In the genomic region with DNA sequence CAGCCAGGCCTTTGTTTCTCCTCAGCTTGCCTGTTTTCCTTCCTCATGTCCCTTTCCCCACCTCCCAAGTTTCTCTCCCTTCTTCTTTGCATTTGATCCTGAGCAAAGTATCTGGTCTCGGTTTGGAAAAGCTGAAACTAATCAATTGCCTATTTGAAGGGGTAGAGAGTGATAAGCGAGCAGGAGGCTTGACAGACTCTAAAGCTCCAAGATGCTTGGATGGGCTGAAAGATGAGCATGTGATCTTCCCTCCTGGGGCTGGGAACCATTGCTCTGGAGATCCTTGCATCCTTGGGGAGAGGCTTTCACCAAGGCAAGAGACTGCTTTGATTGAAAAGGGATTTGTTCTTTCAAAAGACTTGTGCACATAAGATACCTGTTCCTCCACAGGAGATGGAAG, we compare ENCODE assay signal across 23 mouse cellular contexts. TPM values are rescaled to one million over a fixed set of nuclear protein-coding genes. Genes with fewer than 3 reads are reported as not detected.
DNase-seq lines count a peak whose midpoint lies in the region; ATAC-seq and TF ChIP-seq lines count a peak whose summit lies in the region.
"Had no signal": no experiment of that assay in that cellular context is flagged by ENCODE, and none has a peak within 500 bp of the region (broad histone marks: within the 10 kb centered on the region; RNA-seq: fewer than 3 reads in every experiment).

No protein-coding gene starts in this region.

- TF ChIP-seq POLR2A in embryonic fibroblast, embryonic 13.5 days (IDR thresholded peaks at IDR 0.05; ENCODE audit: low read depth, low read length), result no peak

- ATAC-seq in midbrain, embryonic 16.5 days, result no peak
- ATAC-seq in neural tube, embryonic 11.5 days (ENCODE audit: insufficient read depth, low FRiP score, low TSS enrichment), result no peak
- ATAC-seq in forebrain, embryonic 16.5 days, result no peak
- ATAC-seq: CD4-positive, CD25-positive, alpha-beta regulatory T cell, adult 4 months; Patski had no signal

- H3K4me2 ChIP-seq in midbrain, embryonic 16.5 days (ENCODE audit: low read length), result no peak overlapping the region
- no peak overlapping the region for H3K4me2 ChIP-seq in neural tube, embryonic 11.5 days (ENCODE audit: low read depth)
- H3K4me2 ChIP-seq in forebrain, embryonic 16.5 days (ENCODE audit: low read length), result no peak overlapping the region
- H3K4me2 ChIP-seq: liver, embryonic 11.5 days had no signal

- no peak overlapping the region for H3K9ac ChIP-seq in midbrain, embryonic 16.5 days (ENCODE audit: low read depth, low read length)
- no peak overlapping the region for H3K9ac ChIP-seq in neural tube, embryonic 11.5 days (ENCODE audit: low read length)
- H3K9ac ChIP-seq in forebrain, embryonic 16.5 days (replicated peaks; ENCODE audit: low read depth, low read length), result no peak overlapping the region
- H3K9ac ChIP-seq: heart, embryonic 12.5 days had no signal

- H3K27ac ChIP-seq in midbrain, embryonic 10.5 days (replicated peaks), result no peak overlapping the region
- no peak overlapping the region for H3K27ac ChIP-seq in midbrain, embryonic 16.5 days (ENCODE audit: low read length)
- peak overlapping the region; percentile 2; the same call in 1 of the 2 replicates for H3K27ac ChIP-seq in embryonic fibroblast, embryonic 13.5 days (ENCODE audit: insufficient read depth, low read length)
- H3K27ac ChIP-seq in neural tube, embryonic 11.5 days (ENCODE audit: low read depth, low read length), result no peak overlapping the region
- no peak overlapping the region for H3K27ac ChIP-seq in forebrain, embryonic 16.5 days (ENCODE audit: low read length)

- no peaks in the 10 kb centered on the region for H3K36me3 ChIP-seq in midbrain, embryonic 10.5 days
- H3K36me3 ChIP-seq in midbrain, embryonic 16.5 days (ENCODE audit: control insufficient read depth, insufficient read depth, low read length), result no peaks in the 10 kb centered on the region
- no peaks in the 10 kb centered on the region for H3K36me3 ChIP-seq in neural tube, embryonic 11.5 days (ENCODE audit: control insufficient read depth, insufficient read depth, low read length)
- H3K36me3 ChIP-seq in forebrain, embryonic 16.5 days (ENCODE audit: control insufficient read depth, insufficient read depth), result no peaks in the 10 kb centered on the region
- H3K36me3 ChIP-seq: heart, embryonic 12.5 days had no signal

- 5% methylated on average over 2 of the region's 2 CpGs for WGBS in midbrain, embryonic 10.5 days
- 7% methylated on average over 2 of the region's 2 CpGs for WGBS in midbrain, embryonic 16.5 days
- WGBS in neural tube, embryonic 11.5 days, result 0% methylated on average over 2 of the region's 2 CpGs
- WGBS in forebrain, embryonic 16.5 days, result 14% methylated on average over 2 of the region's 2 CpGs

- TF ChIP-seq CTCF in embryonic fibroblast, embryonic 13.5 days (IDR thresholded peaks at IDR 0.05; ENCODE audit: borderline replicate concordance, insufficient read depth, low read length), result no peak

- H3K4me1 ChIP-seq in midbrain, embryonic 10.5 days, result peaks cover 39% of the 10 kb centered on the region
- peaks cover 11% of the 10 kb centered on the region; the same call in 1 of the 2 replicates for H3K4me1 ChIP-seq in midbrain, embryonic 16.5 days (ENCODE audit: control insufficient read depth, insufficient read depth, low read length)
- H3K4me1 ChIP-seq in embryonic fibroblast, embryonic 13.5 days (ENCODE audit: control insufficient read depth, insufficient read depth, low read length), result peaks cover 17% of the 10 kb centered on the region
- peaks cover 20% of the 10 kb centered on the region for H3K4me1 ChIP-seq in neural tube, embryonic 11.5 days (ENCODE audit: control insufficient read depth, insufficient read depth, low read length)
- peaks cover 9% of the 10 kb centered on the region for H3K4me1 ChIP-seq in forebrain, embryonic 16.5 days (replicated peaks; ENCODE audit: control insufficient read depth, insufficient read depth, low read length)

- H3K9me3 ChIP-seq in midbrain, embryonic 10.5 days (replicated peaks), result no peaks in the 10 kb centered on the region
- no peaks in the 10 kb centered on the region for H3K9me3 ChIP-seq in midbrain, embryonic 16.5 days (replicated peaks; ENCODE audit: control insufficient read depth, low read length, poor library complexity, severe bottlenecking)
- no peaks in the 10 kb centered on the region for H3K9me3 ChIP-seq in neural tube, embryonic 11.5 days (ENCODE audit: control insufficient read depth, low read length)
- no peaks in the 10 kb centered on the region for H3K9me3 ChIP-seq in forebrain, embryonic 16.5 days (ENCODE audit: control insufficient read depth, low read length)
- H3K9me3 ChIP-seq: heart, embryonic 12.5 days had no signal

- peak; percentile 45 for DNase-seq in embryo, embryonic 10 days (ENCODE audit: low spot score)
- no peak for DNase-seq in embryo, embryonic 11 days
- DNase-seq in midbrain, embryonic 10.5 days (ENCODE audit: low spot score), result peak; percentile 33
- peak; percentile 25 for DNase-seq in neural tube, embryonic 11.5 days (ENCODE audit: low spot score)
- no peak for DNase-seq in left cerebral cortex, adult 11 months (ENCODE audit: low spot score)
- DNase-seq: adrenal gland, adult 8-10 months; cerebellum, adult 9-10 months; heart, postnatal 14 days; kidney, adult 11 months; kidney, postnatal 10 days; lung, adult 18-20 months; right cerebral cortex, postnatal 25 days had no signal

- peaks cover 100% of the 10 kb centered on the region for H3K27me3 ChIP-seq in midbrain, embryonic 10.5 days (ENCODE audit: low read depth, poor library complexity, severe bottlenecking)
- peaks cover 36% of the 10 kb centered on the region for H3K27me3 ChIP-seq in midbrain, embryonic 16.5 days (ENCODE audit: control insufficient read depth, insufficient read depth, low read depth, low read length)
- H3K27me3 ChIP-seq in neural tube, embryonic 11.5 days (ENCODE audit: control insufficient read depth, insufficient read depth, low read length), result peaks cover 83% of the 10 kb centered on the region
- peaks cover 56% of the 10 kb centered on the region for H3K27me3 ChIP-seq in forebrain, embryonic 16.5 days (replicated peaks; ENCODE audit: control insufficient read depth, insufficient read depth, low read length)

- no peak overlapping the region for H3K4me3 ChIP-seq in midbrain, embryonic 10.5 days
- H3K4me3 ChIP-seq in midbrain, embryonic 16.5 days (ENCODE audit: low read depth, low read length), result no peak overlapping the region
- H3K4me3 ChIP-seq in embryonic fibroblast, embryonic 13.5 days (ENCODE audit: insufficient read depth, low read length), result no peak overlapping the region
- no peak overlapping the region for H3K4me3 ChIP-seq in neural tube, embryonic 11.5 days (ENCODE audit: low read depth, low read length)
- H3K4me3 ChIP-seq in forebrain, embryonic 16.5 days (replicated peaks; ENCODE audit: low read length), result no peak overlapping the region
- H3K4me3 ChIP-seq: heart, embryonic 12.5 days; megakaryocyte, embryonic 14.5 days had no signal

RNA-seq across cellular contexts. Expression of a gene that starts 7.0 kb away (rescaled TPM):
- 7.6 and 8.5 TPM in 2 replicates for polyA plus RNA-seq in midbrain, embryonic 10.5 days (2016; fragmentation: Nextera tagmentation; extraction: Ambion mirVana)
- polyA plus RNA-seq in midbrain, embryonic 16.5 days (2015; fragmentation: Nextera tagmentation; extraction: Ambion mirVana), result 0.69 and 1.3 TPM in 2 replicates
- 48.2 and 73.5 TPM in 2 replicates for polyA plus RNA-seq in embryonic fibroblast, embryonic 13.5 days (2011; ENCODE audit: insufficient read length, low read depth, missing spikeins)
- polyA plus RNA-seq in neural tube, embryonic 11.5 days (2014; fragmentation: Nextera tagmentation; extraction: Ambion mirVana), result 20.9 and 25.2 TPM in 2 replicates
- 0.51 and 0.58 TPM in 2 replicates for polyA plus RNA-seq in forebrain, embryonic 16.5 days (2015; fragmentation: Nextera tagmentation; extraction: Ambion mirVana)
- polyA plus RNA-seq: CD4-positive, CD25-positive, alpha-beta regulatory T cell, adult 4 months had no signal

RNA-seq across cellular contexts. Expression of a gene that starts 36.2 kb away (rescaled TPM):
- polyA plus RNA-seq in midbrain, embryonic 10.5 days (2016; fragmentation: Nextera tagmentation; extraction: Ambion mirVana), result 4.3 and 5.5 TPM in 2 replicates
- 0.43 and 1.3 TPM in 2 replicates for polyA plus RNA-seq in midbrain, embryonic 16.5 days (2015; fragmentation: Nextera tagmentation; extraction: Ambion mirVana)
- polyA plus RNA-seq in embryonic fibroblast, embryonic 13.5 days (2011; ENCODE audit: insufficient read length, low read depth, missing spikeins), result not detected in 2 replicates
- polyA plus RNA-seq in neural tube, embryonic 11.5 days (2014; fragmentation: Nextera tagmentation; extraction: Ambion mirVana), result 0.72 and 1.2 TPM in 2 replicates
- polyA plus RNA-seq in forebrain, embryonic 16.5 days (2015; fragmentation: Nextera tagmentation; extraction: Ambion mirVana), result not detected in 2 replicates
- polyA plus RNA-seq: CD4-positive, CD25-positive, alpha-beta regulatory T cell, adult 4 months; heart, embryonic 12.5 days; liver, embryonic 11.5 days; Patski; spleen, adult 2 months; stomach, embryonic 16.5 days; thymus, postnatal 0 days had no signal

Comparison
In these comparisons a context has a peak if more than half of its experiments do, and no peak if none do; other contexts are left out.
1. DNase-seq: peak in embryo, embryonic 10 days (single experiment), midbrain, embryonic 10.5 days (single experiment) and neural tube, embryonic 11.5 days (single experiment); none in embryo, embryonic 11 days (single experiment) and left cerebral cortex, adult 11 months (single experiment).